Mouse (Mus musculus) embryonic fibroblast, embryonic 13.5 days (primary cell): ENCODE results near the gene Adgrg5.

Source experiments
- CTCF ChIP-seq: IDR thresholded peaks from 2 replicates; pipeline ENCODE4 v1.5.1; 2011; ENCODE audit warnings: mild to moderate bottlenecking, control low read depth, low read length, moderate library complexity, borderline replicate concordance; ENCODE audit not compliant: insufficient read depth
- POLR2A ChIP-seq: IDR thresholded peaks from 2 replicates; pipeline ENCODE4 v1.6.1; 2011; ENCODE audit warnings: low read depth, mild to moderate bottlenecking, control low read depth, low read length, moderate library complexity

DNA sequence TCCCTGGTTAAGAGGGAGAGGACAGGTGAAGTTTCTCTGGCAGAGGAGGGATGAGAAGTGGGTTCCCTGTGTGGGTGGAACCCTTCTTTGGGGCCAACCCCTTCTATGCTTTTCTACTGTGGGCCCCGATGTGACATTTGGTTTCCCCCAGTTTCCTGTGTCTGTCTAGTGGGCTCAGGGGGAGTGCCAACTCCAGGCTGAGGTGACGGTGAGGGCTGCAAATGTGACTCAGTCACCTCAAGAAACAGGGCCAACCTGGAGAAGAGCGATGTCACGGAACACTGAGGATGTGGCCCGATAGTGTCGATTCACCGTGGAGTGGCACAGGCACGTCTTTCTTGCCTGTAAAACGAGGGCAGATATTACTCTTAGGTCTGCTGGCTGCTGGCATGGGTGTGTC, 49.8 kb downstream of the Adgrg5 start:
- TF ChIP-seq CTCF (no peak), POLR2A (no peak)
